Comparison of ENCODE assay signal across 8 mouse cellular contexts in genomic region chr2:174438737-174439449, GRCm38 (mm10). TPM values are rescaled to one million over a fixed set of nuclear protein-coding genes. Genes with fewer than 3 reads are reported as not detected.
A peak's percentile ranks its signal among the peaks of the same experiment; 100 is the strongest.
DNase-seq lines count a peak whose midpoint lies in the region; ATAC-seq and TF ChIP-seq lines count a peak whose summit lies in the region.

Ctsz (minus strand) TSS chr2:174439039.

- peak within 1 kb of the TSS; percentile 61 for H3K9ac ChIP-seq in heart, embryonic 15.5 days
- H3K9ac ChIP-seq in liver, embryonic 14.5 days (replicated peaks): peak within 1 kb of the TSS; percentile 71
- peak within 1 kb of the TSS; percentile 83 for H3K9ac ChIP-seq in stomach, embryonic 16.5 days (ENCODE audit: low read length)

- TF ChIP-seq POLR2A in brain, embryonic 14.5 days (IDR thresholded peaks at IDR 0.05; ENCODE audit: borderline replicate concordance, extremely low read depth, insufficient read depth, insufficient read length, poor library complexity, severe bottlenecking): no peak

- peak; percentile 90 for ATAC-seq in erythroid progenitor cell, adult 5-6 weeks (replicated peaks; ENCODE audit: low FRiP score, poor library complexity, severe bottlenecking)
- peak; percentile 73 for ATAC-seq in heart, embryonic 15.5 days (replicated peaks; ENCODE audit: insufficient number of reproducible peaks, insufficient read depth, low FRiP score, low read depth)
- ATAC-seq in liver, embryonic 14.5 days (ENCODE audit: insufficient read depth): peak; percentile 86
- ATAC-seq in stomach, embryonic 16.5 days (ENCODE audit: insufficient read depth, low FRiP score): peak; percentile 74

- H3K4me1 ChIP-seq in heart, embryonic 15.5 days (replicated peaks): peaks cover 33% of the 10 kb centered on the region
- peaks cover 14 to 34% of the 10 kb centered on the region in 2 experiments for H3K4me1 ChIP-seq in liver, embryonic 14.5 days (replicated peaks; ENCODE audit: control insufficient read depth in 2 of 2, insufficient read depth in 2 of 2, low read length in 1 of 2)
- peaks cover 19% of the 10 kb centered on the region for H3K4me1 ChIP-seq in stomach, embryonic 16.5 days (ENCODE audit: control insufficient read depth, insufficient read depth, low read length)

- no peak for TF ChIP-seq EP300 in liver, embryonic 14.5 days (IDR thresholded peaks at IDR 0.05; ENCODE audit: low read depth)

- peak; percentile 81 for DNase-seq in CD4-positive, CD25-positive, alpha-beta regulatory T cell, adult 2 months (ENCODE audit: low read depth, low spot score)
- peak; percentile 66 for DNase-seq in brain, embryonic 14.5 days (ENCODE audit: low read depth)
- peak; percentile 82 for DNase-seq in kidney, postnatal 14 days
- DNase-seq in liver, embryonic 14.5 days (ENCODE audit: low read depth in 3 of 3, low spot score in 3 of 3): peak; percentile 55 to 63 (median 58)
- DNase-seq in natural killer cell, adult 2 months (ENCODE audit: low spot score in 2 of 2): peak; percentile 22 to 55

- peak within 1 kb of the TSS; percentile 31 for H3K27ac ChIP-seq in heart, embryonic 15.5 days
- H3K27ac ChIP-seq in liver, embryonic 14.5 days: no peak within 1 kb of the TSS
- H3K27ac ChIP-seq in stomach, embryonic 16.5 days (ENCODE audit: low read length): peak within 1 kb of the TSS; percentile 49

- 1% methylated on average over 38 of the region's 38 CpGs for WGBS in heart, embryonic 15.5 days
- 1% methylated on average over 38 of the region's 38 CpGs for WGBS in liver, embryonic 14.5 days (ENCODE audit: insufficient replicate concordance)
- under 1% methylated on average over 38 of the region's 38 CpGs for WGBS in stomach, embryonic 16.5 days

- no peaks in the 10 kb centered on the region for H3K9me3 ChIP-seq in heart, embryonic 15.5 days (replicated peaks)
- H3K9me3 ChIP-seq in liver, embryonic 14.5 days (ENCODE audit: control insufficient read depth, low read length): no peaks in the 10 kb centered on the region
- H3K9me3 ChIP-seq in stomach, embryonic 16.5 days (replicated peaks; ENCODE audit: control insufficient read depth, low read length): no peaks in the 10 kb centered on the region

- TF ChIP-seq CTCF in brain, embryonic 14.5 days (IDR thresholded peaks at IDR 0.05; ENCODE audit: borderline replicate concordance, extremely low read depth, insufficient read depth, insufficient read length): no peak
- TF ChIP-seq CTCF in liver, embryonic 14.5 days (IDR thresholded peaks at IDR 0.05; ENCODE audit: low read depth): no peak

- H3K4me2 ChIP-seq in heart, embryonic 15.5 days: peak within 1 kb of the TSS; percentile 80
- H3K4me2 ChIP-seq in liver, embryonic 14.5 days (ENCODE audit: low read depth): peak within 1 kb of the TSS; percentile 98
- H3K4me2 ChIP-seq in stomach, embryonic 16.5 days (ENCODE audit: low read depth, low read length): peak within 1 kb of the TSS; percentile 81

- H3K4me3 ChIP-seq in heart, embryonic 15.5 days: peak within 1 kb of the TSS; percentile 65
- H3K4me3 ChIP-seq in liver, embryonic 14.5 days (ENCODE audit: insufficient read depth in 1 of 2, low read depth in 2 of 2, low read length in 2 of 2): peak within 1 kb of the TSS; percentile 71 to 72
- H3K4me3 ChIP-seq in stomach, embryonic 16.5 days (replicated peaks; ENCODE audit: low read length): peak within 1 kb of the TSS; percentile 72

- no peaks in the 10 kb centered on the region for H3K27me3 ChIP-seq in heart, embryonic 15.5 days
- H3K27me3 ChIP-seq in liver, embryonic 14.5 days (ENCODE audit: control insufficient read depth, insufficient read depth, low read length): no peaks in the 10 kb centered on the region
- H3K27me3 ChIP-seq in stomach, embryonic 16.5 days (ENCODE audit: control insufficient read depth, insufficient read depth, low read length): no peaks in the 10 kb centered on the region

- H3K36me3 ChIP-seq in heart, embryonic 15.5 days: 0 out of 2 replicates have a peak, but pooled peaks cover 2% of the 10 kb centered on the region
- H3K36me3 ChIP-seq in liver, embryonic 14.5 days (replicated peaks; ENCODE audit: control insufficient read depth, insufficient read depth, low read depth): no peaks in the 10 kb centered on the region; the same call in 1 of the 2 replicates
- peaks cover 3% of the 10 kb centered on the region; the same call in 1 of the 2 replicates for H3K36me3 ChIP-seq in stomach, embryonic 16.5 days (ENCODE audit: control insufficient read depth, insufficient read depth, low read length)

RNA-seq across cellular contexts. Expression of gene Ctsz, which starts in this region (rescaled TPM):
- polyA plus RNA-seq in brain, embryonic 14.5 days (2012; rRNA removed): 62.0 and 69.4 TPM in 2 replicates
- 43.2 TPM in 2 replicates for total RNA-seq in erythroid progenitor cell, adult 5-6 weeks (2015; ENCODE audit: low replicate concordance)
- total RNA-seq in erythroid progenitor cell, adult 5-6 weeks (2017; ENCODE audit: low replicate concordance): 33.8 and 34.8 TPM in 2 replicates
- 99.5 and 146 TPM in 2 replicates for polyA plus RNA-seq in heart, embryonic 15.5 days (2015; fragmentation: Nextera tagmentation; extraction: Ambion mirVana)
- polyA plus RNA-seq in liver, embryonic 14.5 days (2012; rRNA removed): 61.0 and 71.0 TPM in 2 replicates
- polyA plus RNA-seq in liver, embryonic 14.5 days (2014; fragmentation: Nextera tagmentation; extraction: Ambion mirVana): 96.9 and 98.5 TPM in 2 replicates
- polyA plus RNA-seq in stomach, embryonic 16.5 days (2015; fragmentation: Nextera tagmentation; extraction: Ambion mirVana): 195 and 203 TPM in 2 replicates
